Mouse (Mus musculus): ENCODE data around the gene Arpp21.

- no peak for TF ChIP-seq FLI1 (IDR thresholded peaks at IDR 0.05; ENCODE audit: low read length)
- TF ChIP-seq GATA1 (IDR thresholded peaks at IDR 0.05; ENCODE audit: borderline replicate concordance, low read length): no peak
Measured at GRCm38 (mm10) chr9:112032169-112032568, 203.6 kb downstream of the Arpp21 start.
